Mouse (Mus musculus) testis, adult 2 months (tissue): ENCODE results near the gene Prelid1.

Experiments
- CTCF ChIP-seq: fragments of 200-500 bp; IDR thresholded peaks from 2 replicates; pipeline ENCODE4 v1.5.1; 2012; ENCODE audit warnings: low read depth, mild to moderate bottlenecking, inconsistent platforms, low read length, moderate library complexity; ENCODE audit not compliant: control insufficient read depth, insufficient read depth, insufficient replicate concordance
- POLR2A ChIP-seq: fragments of 200-500 bp; IDR thresholded peaks from 2 replicates; pipeline ENCODE4 v1.6.1; 2012; ENCODE audit warnings: low read depth, mild to moderate bottlenecking, inconsistent platforms, low read length, moderate library complexity; ENCODE audit not compliant: control insufficient read depth

DNA sequence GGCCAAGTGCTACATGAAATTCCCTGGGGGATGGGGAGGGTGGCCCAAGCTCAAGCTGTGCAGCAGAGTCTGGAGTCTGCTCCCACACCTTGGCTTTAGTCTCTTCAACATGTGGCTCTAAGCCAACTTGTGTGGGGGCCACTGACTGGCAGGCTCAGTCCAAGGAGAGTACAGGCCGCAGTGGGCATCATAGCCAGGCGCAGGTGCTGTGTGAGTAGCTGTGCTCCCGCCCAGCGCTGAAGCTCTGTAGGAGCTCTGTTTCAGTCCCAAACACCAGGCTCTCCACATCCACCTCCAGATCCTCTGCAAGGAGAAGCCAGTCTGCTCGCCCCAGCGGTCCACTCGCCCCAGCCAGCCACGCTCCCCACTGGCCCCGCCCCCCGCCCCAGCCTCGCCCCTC is 5.3 kb downstream of the Prelid1 start:
- no peak for TF ChIP-seq CTCF
- no peak for TF ChIP-seq POLR2A
